Mouse (Mus musculus) MEL-GATA-1-ER (cell line): ENCODE measurements around the gene Prkca.

ENCODE experiments used
- DNase-seq: peaks from one replicate; pipeline ENCODE4 v3.0.0-alpha.2; 2012; ENCODE audit warnings: low read depth; ENCODE audit errors: extremely low read depth

Prkca gene

GRCm38 (mm10) chr11:107957566-107958350 is 386.0 kb downstream of the Prkca start:
- no peak for DNase-seq

GRCm38 (mm10) chr11:107955191-107956062 is 388.3 kb downstream of the Prkca start:
- no peak for DNase-seq

GRCm38 (mm10) chr11:107951431-107951830 is 392.3 kb downstream of the Prkca start:
- DNase-seq = no peak

- DNase-seq = no peak
Measured at GRCm38 (mm10) chr11:107950658-107951057, 393.1 kb downstream of the Prkca start.

GRCm38 (mm10) chr11:107950211-107950610 is 393.5 kb downstream of the Prkca start:
- DNase-seq = no peak

GRCm38 (mm10) chr11:107947951-107948350 is 395.8 kb downstream of the Prkca start:
- no peak for DNase-seq

GRCm38 (mm10) chr11:107946823-107947222 is 396.9 kb downstream of the Prkca start:
- no peak for DNase-seq

- DNase-seq = no peak
Measured at GRCm38 (mm10) chr11:107936929-107937328, 406.8 kb downstream of the Prkca start.

- DNase-seq = no peak
Measured at GRCm38 (mm10) chr11:107931721-107932120, 412.0 kb downstream of the Prkca start.

GRCm38 (mm10) chr11:107931288-107931687 is 412.4 kb downstream of the Prkca start:
- no peak for DNase-seq

- no peak for DNase-seq
Measured at GRCm38 (mm10) chr11:107929712-107930111, 414.0 kb downstream of the Prkca start.

- no peak for DNase-seq
Measured at GRCm38 (mm10) chr11:107919852-107920508, 423.7 kb downstream of the Prkca start.

GRCm38 (mm10) chr11:107917721-107918235 is 425.9 kb downstream of the Prkca start:
- no peak for DNase-seq

- no peak for DNase-seq
Measured at GRCm38 (mm10) chr11:107914634-107915226, 429.0 kb downstream of the Prkca start, which contains the start of gene Cacng5. Gene Cacng5 (minus strand): TSS chr11:107915055.

GRCm38 (mm10) chr11:107913317-107913716 is 430.4 kb downstream of the Prkca start:
- no peak for DNase-seq

GRCm38 (mm10) chr11:107905364-107905763 is 438.4 kb downstream of the Prkca start:
- no peak for DNase-seq

GRCm38 (mm10) chr11:107903966-107904605 is 439.6 kb downstream of the Prkca start:
- DNase-seq = no peak

GRCm38 (mm10) chr11:107900470-107900869 is 443.3 kb downstream of the Prkca start:
- DNase-seq = no peak

GRCm38 (mm10) chr11:107898698-107899097 is 445.0 kb downstream of the Prkca start:
- DNase-seq = no peak

- DNase-seq = no peak
Measured at GRCm38 (mm10) chr11:107895635-107896034, 448.1 kb downstream of the Prkca start.

- no peak for DNase-seq
Measured at GRCm38 (mm10) chr11:107891377-107891776, 452.4 kb downstream of the Prkca start.
